27 mouse cellular contexts compared by ENCODE assay signal in genomic region chr3:152941671-152942070, GRCm38 (mm10). TPM values are rescaled to one million over a fixed set of nuclear protein-coding genes. Genes with fewer than 3 reads are reported as not detected.
A peak's percentile ranks its signal among the peaks of the same experiment; 100 is the strongest.
DNase-seq lines count a peak whose midpoint lies in the region; TF ChIP-seq lines count a peak whose summit lies in the region.
"Had no signal": no experiment of that assay in that cellular context is flagged by ENCODE, and none has a peak within 500 bp of the region (broad histone marks: within the 10 kb centered on the region; RNA-seq: fewer than 3 reads in every experiment).

No protein-coding gene starts in this region.

- H3K4me3 ChIP-seq in spleen, adult 2 months (ENCODE audit: extremely low read depth, insufficient read depth, insufficient read length) = no peak overlapping the region
- H3K4me3 ChIP-seq: embryonic facial prominence, embryonic 13.5 days; forebrain, embryonic 10.5 days; gastrocnemius, adult 2 months; heart, adult 2 months; heart, embryonic 12.5 days; hindbrain, embryonic 13.5 days; kidney, embryonic 15.5 days; liver, embryonic 12.5 days; neural tube, embryonic 12.5 days; stomach, embryonic 15.5 days had no signal

- TF ChIP-seq CTCF in spleen, adult 2 months (IDR thresholded peaks at IDR 0.05; ENCODE audit: extremely low read depth, insufficient read depth, insufficient read length, insufficient replicate concordance) = no peak

- no peaks in the 10 kb centered on the region for H3K27me3 ChIP-seq in spleen, adult 2 months (ENCODE audit: control insufficient read depth, insufficient read depth, low read length)
- H3K27me3 ChIP-seq: embryonic facial prominence, embryonic 13.5 days; heart, embryonic 12.5 days; kidney, embryonic 15.5 days; liver, embryonic 12.5 days; neural tube, embryonic 12.5 days; stomach, embryonic 15.5 days had no signal

- no peaks in the 10 kb centered on the region for H3K36me3 ChIP-seq in spleen, adult 2 months (ENCODE audit: control insufficient read depth, insufficient read depth, low read length)
- H3K36me3 ChIP-seq: embryonic facial prominence, embryonic 13.5 days; forebrain, embryonic 10.5 days; G1E; heart, embryonic 12.5 days; hindbrain, embryonic 13.5 days; kidney, embryonic 15.5 days; liver, embryonic 12.5 days; neural tube, embryonic 12.5 days; stomach, embryonic 15.5 days had no signal

- DNase-seq in spleen, adult 2 months (ENCODE audit: low read depth in 1 of 2, low spot score in 2 of 2) = no peak
- no peak for DNase-seq in spleen, postnatal 10 days (ENCODE audit: low spot score in 2 of 2)
- peak; percentile 66 for DNase-seq in induced T-regulatory cell, adult 2 months (ENCODE audit: low read depth)
- peak; percentile 60 for DNase-seq in thymus, postnatal 14 days
- no peak for DNase-seq in adrenal gland, postnatal 25 days
- DNase-seq in cerebellum, adult 8-10 months = no peak
- no peak for DNase-seq in adrenal gland, postnatal 4 days (ENCODE audit: low spot score in 2 of 2)
- DNase-seq: cerebellum, adult 9-11 months; gastrocnemius, adult 2 months; heart, adult 2 months; heart, postnatal 4 days; kidney, adult 18-20 months; kidney, postnatal 36 days; layer of hippocampus, postnatal 36 days; left cerebral cortex, postnatal 4 days; liver, postnatal 0 days; lung, postnatal 36 days had no signal

- H3K27ac ChIP-seq in spleen, adult 2 months (ENCODE audit: insufficient read depth, low read length) = peak overlapping the region; percentile 62
- H3K27ac ChIP-seq: embryonic facial prominence, embryonic 13.5 days; forebrain, embryonic 10.5 days; gastrocnemius, adult 2 months; heart, adult 2 months; hindbrain, embryonic 13.5 days; kidney, embryonic 15.5 days; liver, embryonic 12.5 days; neural tube, embryonic 12.5 days; stomach, embryonic 15.5 days had no signal

- 37% methylated on average over 5 of the region's 5 CpGs for WGBS in spleen, adult 2 months

- no peak for TF ChIP-seq POLR2A in spleen, adult 2 months (IDR thresholded peaks at IDR 0.05; ENCODE audit: low read depth, low read length)

- H3K4me1 ChIP-seq in spleen, adult 2 months (ENCODE audit: control insufficient read depth, insufficient read depth, insufficient read length) = peaks cover 2% of the 10 kb centered on the region; the same call in 1 of the 2 replicates
- H3K4me1 ChIP-seq: embryonic facial prominence, embryonic 13.5 days; heart, embryonic 12.5 days; kidney, embryonic 15.5 days; stomach, embryonic 15.5 days had no signal

RNA-seq across cellular contexts. Expression of gene St6galnac5, which starts 40.4 kb away (rescaled TPM):
- 1.2 and 2.2 TPM in 2 replicates for polyA plus RNA-seq in spleen, adult 2 months (2012; rRNA removed)
- total RNA-seq in adrenal gland, postnatal 25 days (2021) = 0.14 and 0.70 TPM in 2 replicates
- 1 to 10 TPM; 2.5 to 4.9 TPM for total RNA-seq in adrenal gland, postnatal 4 days (2021)
- total RNA-seq: common myeloid progenitor, adult 5-6 weeks; heart, adult 2 months had no signal
- polyA plus RNA-seq: G1E had no signal

Comparison
In these comparisons a context has a peak if more than half of its experiments do, and no peak if none do; other contexts are left out.
1. DNase-seq: peak in induced T-regulatory cell, adult 2 months (single experiment) and thymus, postnatal 14 days (single experiment); none in spleen, adult 2 months (0 of 2), spleen, postnatal 10 days (0 of 2), adrenal gland, postnatal 25 days (single experiment), cerebellum, adult 8-10 months (single experiment) and adrenal gland, postnatal 4 days (0 of 2).